Mouse (Mus musculus): ENCODE results near the gene Rps10. TPM values are rescaled to one million over a fixed set of nuclear protein-coding genes. Genes with fewer than 3 reads are reported as not detected.
A peak's percentile ranks its signal among the peaks of the same experiment; 100 is the strongest.

The Rps10 gene
- total and polyA plus RNA-seq, 2 experiments from 2014 or later, result 486 to 1,352 TPM

DNA sequence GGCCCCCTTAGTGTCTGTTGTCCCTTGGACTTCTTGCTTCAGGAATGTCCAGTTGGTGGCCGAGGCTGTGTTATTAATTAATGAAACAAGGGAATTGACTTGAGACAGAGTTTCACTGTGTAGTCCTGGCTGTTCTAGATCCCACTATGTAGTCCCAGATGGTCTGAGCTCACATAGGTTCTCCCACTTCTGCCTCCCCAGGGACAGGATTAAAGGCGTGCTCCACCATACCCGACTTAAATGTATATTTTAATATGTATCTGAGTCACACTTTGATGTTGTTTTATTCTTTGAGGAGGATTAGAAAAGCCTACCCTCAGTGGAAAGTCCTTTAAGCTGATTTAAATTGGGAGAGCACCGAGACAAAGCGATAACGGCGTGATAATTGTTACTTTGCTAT lies 39.8 kb upstream of the Rps10 start:
- TF ChIP-seq CTCF (IDR thresholded peaks at IDR 0.05; ENCODE audit: low read depth) (no peak), EP300 (IDR thresholded peaks at IDR 0.05; ENCODE audit: low read depth) (no peak)
- Histone ChIP-seq H3K9me3 (replicated peaks; ENCODE audit: control insufficient read depth, low read length) (no peaks in the 10 kb centered on the region), H3K9ac (replicated peaks; ENCODE audit: low read depth, low read length) (no peak overlapping the region), H3K4me1 (ENCODE audit: control insufficient read depth, insufficient read depth) (no peaks in the 10 kb centered on the region), H3K4me2 (ENCODE audit: low read depth, low read length) (no peak overlapping the region), H3K36me3 (replicated peaks; ENCODE audit: control insufficient read depth, insufficient read depth, low read length) (no peaks in the 10 kb centered on the region), H3K27ac (ENCODE audit: low read depth) (no peak overlapping the region), H3K4me3 (ENCODE audit: low read depth, low read length) (no peak overlapping the region), H3K27me3 (ENCODE audit: control insufficient read depth, insufficient read depth, low read length) (no peaks in the 10 kb centered on the region)
- DNase-seq (ENCODE audit: low spot score) (no peak), ATAC-seq (ENCODE audit: insufficient read depth, low read depth) (no peak)
- WGBS, result 53% methylated on average over 7 of the region's 7 CpGs

- no peak overlapping the region for H3K27ac ChIP-seq (ENCODE audit: low read depth)
- H3K4me2 ChIP-seq (ENCODE audit: low read depth, low read length), result no peak overlapping the region
- TF ChIP-seq EP300 (IDR thresholded peaks at IDR 0.05; ENCODE audit: low read depth) (no peak), CTCF (IDR thresholded peaks at IDR 0.05; ENCODE audit: low read depth) (peak; percentile 20)
- 46% methylated on average over 9 of the region's 9 CpGs for WGBS
- H3K9ac ChIP-seq (replicated peaks; ENCODE audit: low read depth, low read length), result no peak overlapping the region
- no peaks in the 10 kb centered on the region for H3K4me1 ChIP-seq (ENCODE audit: control insufficient read depth, insufficient read depth)
- H3K36me3 ChIP-seq (replicated peaks; ENCODE audit: control insufficient read depth, insufficient read depth, low read length), result no peaks in the 10 kb centered on the region
- DNase-seq (ENCODE audit: low spot score) (no peak), ATAC-seq (ENCODE audit: insufficient read depth, low read depth) (no peak)
- no peak overlapping the region for H3K4me3 ChIP-seq (ENCODE audit: low read depth, low read length)
- no peaks in the 10 kb centered on the region for H3K9me3 ChIP-seq (replicated peaks; ENCODE audit: control insufficient read depth, low read length)
- no peaks in the 10 kb centered on the region for H3K27me3 ChIP-seq (ENCODE audit: control insufficient read depth, insufficient read depth, low read length)
These were observed 39.0 kb upstream of the Rps10 start for GRCm38 (mm10) chr17:27675453-27675852.

- H3K36me3 ChIP-seq (replicated peaks; ENCODE audit: control insufficient read depth, insufficient read depth, low read length), result no peaks in the 10 kb centered on the region
- TF ChIP-seq EP300 (IDR thresholded peaks at IDR 0.05; ENCODE audit: low read depth) (no peak), CTCF (IDR thresholded peaks at IDR 0.05; ENCODE audit: low read depth) (no peak)
- no peaks in the 10 kb centered on the region for H3K9me3 ChIP-seq (replicated peaks; ENCODE audit: control insufficient read depth, low read length)
- WGBS, result 83% methylated on average over 7 of the region's 7 CpGs
- H3K4me2 ChIP-seq (ENCODE audit: low read depth, low read length), result no peak overlapping the region
- H3K9ac ChIP-seq (replicated peaks; ENCODE audit: low read depth, low read length), result no peak overlapping the region
- no peaks in the 10 kb centered on the region for H3K27me3 ChIP-seq (ENCODE audit: control insufficient read depth, insufficient read depth, low read length)
- DNase-seq (ENCODE audit: low spot score), result no peak
- H3K4me1 ChIP-seq (ENCODE audit: control insufficient read depth, insufficient read depth), result no peaks in the 10 kb centered on the region
- ATAC-seq (ENCODE audit: insufficient read depth, low read depth), result no peak
- no peak overlapping the region for H3K4me3 ChIP-seq (ENCODE audit: low read depth, low read length)
- no peak overlapping the region for H3K27ac ChIP-seq (ENCODE audit: low read depth)
These were observed 37.5 kb upstream of the Rps10 start for GRCm38 (mm10) chr17:27673945-27674344.

DNA sequence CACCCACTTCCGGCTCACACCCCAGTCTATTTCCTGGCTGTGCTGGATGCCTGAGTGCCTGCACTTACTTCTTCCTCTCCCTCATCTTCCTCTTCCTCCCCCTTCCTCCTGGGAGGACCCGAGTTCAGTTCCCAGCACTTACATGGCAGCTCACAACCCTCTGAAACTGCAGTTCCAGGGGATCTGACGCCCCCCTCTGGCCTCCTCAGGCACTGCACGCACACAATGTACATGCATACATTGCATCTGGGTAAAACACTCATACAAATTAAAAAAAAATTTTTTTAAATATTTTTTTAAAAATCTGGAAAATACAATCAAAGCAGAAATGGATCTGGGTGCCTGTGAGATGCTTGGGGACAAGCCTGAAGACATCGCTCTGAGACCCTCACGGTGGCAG lies 35.3 kb upstream of the Rps10 start:
- WGBS, result 75% methylated on average over 6 of the region's 6 CpGs
- Histone ChIP-seq H3K9ac (replicated peaks; ENCODE audit: low read depth, low read length) (no peak overlapping the region), H3K4me3 (ENCODE audit: low read depth, low read length) (no peak overlapping the region)

DNA sequence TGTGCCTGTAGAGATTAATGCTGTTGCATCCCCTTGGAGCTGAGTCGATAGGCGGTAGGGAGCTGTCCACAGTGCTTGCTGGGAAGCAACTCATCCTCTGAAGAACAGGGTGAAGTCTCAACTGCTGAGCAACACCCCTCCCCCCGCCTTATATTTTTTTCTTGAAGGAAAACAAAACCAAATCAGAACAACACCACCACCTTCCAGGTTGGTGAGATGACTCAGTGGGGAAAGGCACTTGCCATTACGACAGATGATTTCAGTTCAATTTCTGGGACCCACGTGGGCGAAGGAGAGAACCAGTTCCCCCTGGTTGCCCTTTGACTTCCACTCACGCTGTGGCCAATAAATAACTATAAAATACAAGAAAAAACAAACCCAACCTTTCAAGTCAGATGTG lies 22.3 kb upstream of the Rps10 start:
- Histone ChIP-seq H3K4me2 (ENCODE audit: low read depth, low read length) (no peak overlapping the region), H3K4me3 (ENCODE audit: low read depth, low read length) (no peak overlapping the region), H3K27me3 (ENCODE audit: control insufficient read depth, insufficient read depth, low read length) (peaks cover 30% of the 10 kb centered on the region), H3K4me1 (ENCODE audit: control insufficient read depth, insufficient read depth) (peaks cover 6% of the 10 kb centered on the region), H3K9me3 (replicated peaks; ENCODE audit: control insufficient read depth, low read length) (no peaks in the 10 kb centered on the region), H3K9ac (replicated peaks; ENCODE audit: low read depth, low read length) (no peak overlapping the region), H3K27ac (ENCODE audit: low read depth) (no peak overlapping the region), H3K36me3 (replicated peaks; ENCODE audit: control insufficient read depth, insufficient read depth, low read length) (no peaks in the 10 kb centered on the region)
- ATAC-seq (ENCODE audit: insufficient read depth, low read depth), result no peak
- TF ChIP-seq CTCF (IDR thresholded peaks at IDR 0.05; ENCODE audit: low read depth), result no peak
- TF ChIP-seq EP300 (IDR thresholded peaks at IDR 0.05; ENCODE audit: low read depth), result no peak
- no peak for DNase-seq (ENCODE audit: low spot score)
- WGBS, result 65% methylated on average over 7 of the region's 7 CpGs

More for the DNA sequence above, 35.3 kb upstream of the Rps10 start:
- no peaks in the 10 kb centered on the region for H3K27me3 ChIP-seq (ENCODE audit: control insufficient read depth, insufficient read depth, low read length)
- DNase-seq (ENCODE audit: low spot score), result no peak
- H3K9me3 ChIP-seq (replicated peaks; ENCODE audit: control insufficient read depth, low read length), result no peaks in the 10 kb centered on the region
- no peak overlapping the region for H3K27ac ChIP-seq (ENCODE audit: low read depth)
- H3K4me1 ChIP-seq (ENCODE audit: control insufficient read depth, insufficient read depth), result no peaks in the 10 kb centered on the region
- H3K4me2 ChIP-seq (ENCODE audit: low read depth, low read length), result no peak overlapping the region
- no peaks in the 10 kb centered on the region for H3K36me3 ChIP-seq (replicated peaks; ENCODE audit: control insufficient read depth, insufficient read depth, low read length)
- no peak for ATAC-seq (ENCODE audit: insufficient read depth, low read depth)
- TF ChIP-seq CTCF (IDR thresholded peaks at IDR 0.05; ENCODE audit: low read depth), result no peak
- TF ChIP-seq EP300 (IDR thresholded peaks at IDR 0.05; ENCODE audit: low read depth), result no peak

DNA sequence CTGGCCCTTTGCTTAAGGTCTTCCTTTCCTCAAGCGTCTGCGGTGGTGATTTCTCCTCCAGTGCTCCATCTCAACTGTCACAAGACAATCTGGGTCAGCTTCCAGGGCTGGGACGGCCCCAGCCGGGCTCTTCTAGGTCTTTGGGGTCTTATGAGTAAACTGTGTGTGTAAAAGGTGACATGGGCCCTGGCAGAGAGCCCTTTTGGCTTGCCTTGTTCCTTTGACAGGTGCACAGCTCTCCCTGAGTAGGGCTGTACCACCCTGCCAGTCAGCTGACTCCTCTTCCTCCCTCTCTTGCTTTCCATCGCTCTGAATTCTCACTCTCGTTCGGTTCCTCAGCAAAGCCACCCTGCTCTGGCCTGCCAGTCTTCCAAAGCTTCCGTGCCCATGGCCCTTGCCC lies 20.7 kb upstream of the Rps10 start:
- Histone ChIP-seq H3K36me3 (replicated peaks; ENCODE audit: control insufficient read depth, insufficient read depth, low read length) (no peaks in the 10 kb centered on the region), H3K9me3 (replicated peaks; ENCODE audit: control insufficient read depth, low read length) (no peaks in the 10 kb centered on the region), H3K4me3 (ENCODE audit: low read depth, low read length) (no peak overlapping the region), H3K4me2 (ENCODE audit: low read depth, low read length) (no peak overlapping the region), H3K27me3 (ENCODE audit: control insufficient read depth, insufficient read depth, low read length) (peaks cover 30% of the 10 kb centered on the region), H3K4me1 (ENCODE audit: control insufficient read depth, insufficient read depth) (peaks cover 6% of the 10 kb centered on the region), H3K9ac (replicated peaks; ENCODE audit: low read depth, low read length) (no peak overlapping the region), H3K27ac (ENCODE audit: low read depth) (no peak overlapping the region)
- ATAC-seq (ENCODE audit: insufficient read depth, low read depth) (no peak), DNase-seq (ENCODE audit: low spot score) (no peak)
- TF ChIP-seq CTCF (IDR thresholded peaks at IDR 0.05; ENCODE audit: low read depth) (no peak), EP300 (IDR thresholded peaks at IDR 0.05; ENCODE audit: low read depth) (no peak)
- 76% methylated on average over 8 of the region's 8 CpGs for WGBS
